Mouse (Mus musculus) cortical plate, adult 2 months (tissue): ENCODE results near the gene Zc3h7a.

ENCODE experiments used
- CTCF ChIP-seq: fragments of 200-500 bp; IDR thresholded peaks from 2 replicates; pipeline ENCODE4 v1.5.1; 2011; ENCODE audit warnings: mild to moderate bottlenecking, control low read depth, low read length; ENCODE audit not compliant: insufficient read depth; ENCODE audit errors: extremely low read depth
- POLR2A ChIP-seq: fragments of 200-500 bp; IDR thresholded peaks from 2 replicates; pipeline ENCODE4 v1.6.1; 2011; ENCODE audit warnings: mild to moderate bottlenecking, low read length, control low read depth; ENCODE audit not compliant: insufficient read depth; ENCODE audit errors: extremely low read depth

- TF ChIP-seq CTCF (no peak), POLR2A (no peak)
These were observed 78.9 kb downstream of the Zc3h7a start for GRCm38 (mm10) chr16:11097301-11097700.
